Mouse (Mus musculus) megakaryocyte, embryonic 14.5 days (primary cell): ENCODE data around the gene Gucd1.

ENCODE experiments used
- FLI1 ChIP-seq: IDR thresholded peaks from 2 replicates; pipeline ENCODE4 v1.6.1; 2012; ENCODE audit warnings: low read length, inconsistent platforms, mixed read lengths
- GATA1 ChIP-seq: IDR thresholded peaks from 3 replicates; pipeline ENCODE4 v1.6.1; 2012; ENCODE audit warnings: mixed read lengths, low read length, inconsistent platforms, borderline replicate concordance

DNA sequence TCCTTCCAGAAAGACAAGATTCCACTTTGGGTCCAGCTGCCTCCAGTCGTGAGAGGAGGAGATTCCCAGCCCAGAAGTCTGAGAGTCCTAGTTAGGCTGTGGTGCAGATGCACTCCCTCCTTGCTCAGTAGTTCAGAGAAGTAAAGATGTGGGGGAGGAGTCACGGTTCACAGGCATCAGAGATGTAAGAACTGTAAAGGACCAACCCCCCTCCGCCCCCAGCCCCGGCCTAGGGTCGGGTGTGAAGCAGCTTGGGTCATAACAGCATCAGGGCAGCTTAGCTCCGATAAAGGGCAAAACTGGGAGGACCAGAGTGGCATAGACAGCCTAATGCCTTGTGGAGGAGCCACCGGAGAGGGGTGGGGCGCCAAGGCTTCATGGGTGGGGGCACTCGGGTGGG, 201.3 kb downstream of the Gucd1 start:
- TF ChIP-seq GATA1 (no peak), FLI1 (no peak)
